Mouse (Mus musculus) large intestine, adult 2 months (tissue): ENCODE results near the gene Gm49396. TPM values are rescaled to one million over a fixed set of nuclear protein-coding genes. Genes with fewer than 3 reads are reported as not detected.
A peak's percentile ranks its signal among the peaks of the same experiment; 100 is the strongest.

Experiments
- DNase-seq: peaks from one replicate; pipeline ENCODE4 v3.0.0-alpha.2; 2012; ENCODE audit warnings: low read depth, low spot score
- WGBS: fragments of 180-500 bp; shearing (Covaris S2); methylation state at CpG from one replicate; pipeline ENCODE4 v1.1.7; 2018; 5-methylcytosine and 5-hydroxymethylcytosine counted together
- polyA plus RNA-seq: library from polyadenylated mRNA; depleted of rRNA; stranded (reverse); fragments of >200 nt; gene quantifications from 2 replicates; pipeline ENCODE4 v1.2.3, GENCODE M21; 2012; rRNA removed

Gene Gm49396
- polyA plus RNA-seq, 1 experiment, result 2.1 TPM

GRCm38 (mm10) chr7:30602583-30602982 is 39.4 kb downstream of the Gm49396 start:
- peak; percentile 72 for DNase-seq
- 3% methylated on average over 3 of the region's 3 CpGs for WGBS

DNA sequence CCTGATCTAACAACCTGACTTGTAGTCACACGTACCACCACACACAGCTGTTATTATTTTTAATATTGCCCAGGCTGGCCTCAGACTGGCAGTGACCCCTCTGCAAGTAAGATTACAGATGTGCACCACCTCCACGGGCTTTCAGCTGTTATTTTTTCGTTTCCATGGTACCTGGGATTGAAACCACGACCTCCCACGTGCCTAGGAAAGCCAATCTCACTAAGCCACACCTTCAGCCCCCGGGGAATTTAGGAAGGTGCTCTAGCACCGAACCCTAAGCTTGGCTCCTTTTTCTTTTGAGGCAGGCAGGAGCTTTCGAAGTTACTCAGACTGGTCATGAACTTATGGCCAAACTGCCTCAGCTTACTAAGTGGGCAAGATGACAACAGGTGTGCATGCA is 41.3 kb downstream of the Gm49396 start:
- WGBS, result 63% methylated on average over 8 of the region's 8 CpGs
- DNase-seq, result no peak

DNA sequence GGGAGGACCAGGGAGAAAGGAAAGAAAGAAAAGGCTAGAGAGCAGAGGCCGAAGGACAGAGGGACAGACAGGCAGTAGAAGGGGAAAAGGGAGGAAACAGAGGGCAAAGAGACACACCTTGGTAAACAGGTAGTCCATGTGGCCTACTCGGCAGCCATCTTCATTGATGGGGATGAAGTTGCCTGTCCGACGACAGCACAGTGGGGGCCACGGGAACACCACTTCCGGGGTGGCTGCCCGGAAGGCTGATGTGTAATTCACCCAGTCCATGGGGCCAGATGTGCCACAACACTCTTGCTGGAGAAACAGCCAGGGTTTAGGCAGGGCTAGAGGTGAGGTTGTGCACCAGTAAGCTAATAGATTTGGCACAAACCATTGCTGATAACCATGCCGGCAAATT is 41.8 kb downstream of the Gm49396 start:
- DNase-seq, result no peak
- WGBS, result 81% methylated on average over 8 of the region's 8 CpGs

GRCm38 (mm10) chr7:30607706-30608309 is 44.7 kb downstream of the Gm49396 start:
- 20% methylated on average over 8 of the region's 8 CpGs for WGBS
- DNase-seq, result no peak

DNA sequence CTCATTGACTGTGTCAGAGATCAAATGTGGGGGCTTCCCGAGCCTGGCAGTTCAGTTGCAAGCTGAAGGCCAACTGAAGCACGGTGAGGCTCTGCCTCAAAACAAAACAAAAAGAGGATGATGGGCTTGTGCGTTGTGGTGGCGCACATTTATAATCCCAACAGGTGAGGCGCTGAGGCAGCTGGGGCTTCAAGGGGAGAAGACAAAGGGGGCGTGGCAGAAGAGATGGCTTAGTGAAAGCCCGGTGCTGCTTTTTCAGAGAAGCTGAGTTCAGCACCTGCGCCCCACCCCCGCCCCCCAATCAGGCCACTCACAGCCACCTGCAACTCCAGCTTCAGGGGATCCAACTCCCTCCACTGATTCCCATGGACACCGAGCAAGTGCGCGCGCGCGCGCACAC is 45.3 kb downstream of the Gm49396 start:
- no peak for DNase-seq

GRCm38 (mm10) chr7:30610043-30610442 is 46.9 kb downstream of the Gm49396 start:
- 38% methylated on average over 7 of the region's 7 CpGs for WGBS
- no peak for DNase-seq

More for the DNA sequence above, 45.3 kb downstream of the Gm49396 start:
- 57% methylated on average over 16 of the region's 16 CpGs for WGBS

- 36% methylated on average over 8 of the region's 8 CpGs for WGBS
- no peak for DNase-seq
Measured at GRCm38 (mm10) chr7:30612654-30613402, 49.7 kb downstream of the Gm49396 start, which contains the start of gene Upk1a. TSS of gene Upk1a (minus strand) at chr7:30612847.

- WGBS, result 13% methylated on average over 14 of the region's 14 CpGs
- no peak for DNase-seq
Measured at GRCm38 (mm10) chr7:30613529-30614112, 50.5 kb downstream of the Gm49396 start.

DNA sequence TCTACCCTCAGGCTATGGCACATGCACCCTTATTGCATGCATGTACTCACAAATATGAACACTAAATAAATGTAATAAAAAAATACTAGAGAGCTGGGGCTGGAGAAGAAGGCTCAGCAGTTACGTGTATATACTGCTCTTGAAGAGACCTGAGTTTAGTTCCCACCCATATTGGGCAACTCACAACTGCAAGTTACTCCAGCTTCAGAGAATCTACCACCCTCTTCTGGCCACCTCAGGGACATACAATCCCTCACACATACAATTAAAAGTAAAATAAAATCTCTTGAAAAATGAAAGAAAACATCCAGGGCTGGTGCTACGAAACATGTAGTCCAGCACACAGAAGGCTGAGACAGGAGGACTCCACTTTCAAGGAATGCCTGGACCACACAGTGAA is 51.3 kb downstream of the Gm49396 start:
- DNase-seq, result no peak
- 51% methylated on average over 2 of the region's 2 CpGs for WGBS

- 50% methylated on average over 5 of the region's 5 CpGs for WGBS
- DNase-seq, result no peak
Measured at GRCm38 (mm10) chr7:30615049-30615760, 52.1 kb downstream of the Gm49396 start.

Other genes starting within 250 kb of the Gm49396 start
- gene Syne4, start 248.5 kb upstream of the Gm49396 start, polyA plus RNA-seq, result 18.4 and 23.2 TPM in 2 replicates
- 0.31 and 0.74 TPM in 2 replicates for gene E130208F15Rik, start 241.6 kb upstream of the Gm49396 start, polyA plus RNA-seq
- 12.1 and 13.9 TPM in 2 replicates for gene Sdhaf1, start 239.4 kb upstream of the Gm49396 start, polyA plus RNA-seq
- gene Lrfn3, start 200.6 kb upstream of the Gm49396 start, polyA plus RNA-seq, result 12.7 and 13.1 TPM in 2 replicates
- gene Tyrobp, start 149.6 kb upstream of the Gm49396 start, polyA plus RNA-seq, result 109 and 121 TPM in 2 replicates
- 18.0 and 22.2 TPM in 2 replicates for gene Hcst, start 143.5 kb upstream of the Gm49396 start, polyA plus RNA-seq
- 8.6 and 9.0 TPM in 2 replicates for gene Nfkbid, start 141.6 kb upstream of the Gm49396 start, polyA plus RNA-seq
- 54.6 and 86.3 TPM in 2 replicates for gene Aplp1, start 117.8 kb upstream of the Gm49396 start, polyA plus RNA-seq
- gene Kirrel2, start 105.7 kb upstream of the Gm49396 start, polyA plus RNA-seq, result 0.06 and 0.08 TPM in 2 replicates
- gene Nphs1, start 105.0 kb upstream of the Gm49396 start, polyA plus RNA-seq, result 0.17 and 0.18 TPM in 2 replicates
- 1.6 and 7.7 TPM in 2 replicates for gene Prodh2, start 69.7 kb upstream of the Gm49396 start, polyA plus RNA-seq
- gene Arhgap33, start 28.3 kb upstream of the Gm49396 start, polyA plus RNA-seq, result 5.1 and 9.4 TPM in 2 replicates
- gene Hspb6, start 11.2 kb upstream of the Gm49396 start, polyA plus RNA-seq, result 84.8 and 94.7 TPM in 2 replicates
- gene Proser3, start 11.0 kb upstream of the Gm49396 start, polyA plus RNA-seq, result 4.3 and 7.3 TPM in 2 replicates
- gene Lin37, start 3.5 kb upstream of the Gm49396 start, polyA plus RNA-seq, result 44.9 and 45.8 TPM in 2 replicates
- 46.2 and 48.2 TPM in 2 replicates for gene U2af1l4, start within 50 bp of the Gm49396 start, polyA plus RNA-seq
- 186 and 239 TPM in 2 replicates for gene Psenen, start 283 bp downstream of the Gm49396 start, polyA plus RNA-seq
- 9.2 and 10.3 TPM in 2 replicates for gene Igflr1, start 2.1 kb downstream of the Gm49396 start, polyA plus RNA-seq
- gene Kmt2b, start 25.4 kb downstream of the Gm49396 start, polyA plus RNA-seq, result 31.5 and 37.2 TPM in 2 replicates
- gene Zbtb32, start 35.6 kb downstream of the Gm49396 start, polyA plus RNA-seq, result 2.1 and 2.2 TPM in 2 replicates
- 6.7 and 8.0 TPM in 2 replicates for gene Upk1a, start 49.5 kb downstream of the Gm49396 start, polyA plus RNA-seq
- gene Cox6b1, start 62.8 kb downstream of the Gm49396 start, polyA plus RNA-seq, result 933 and 1,035 TPM in 2 replicates
- gene Etv2, start 72.5 kb downstream of the Gm49396 start, polyA plus RNA-seq, result not detected in 2 replicates
- 52.1 and 56.3 TPM in 2 replicates for gene Rbm42, start 87.0 kb downstream of the Gm49396 start, polyA plus RNA-seq
- gene Haus5, start 101.7 kb downstream of the Gm49396 start, polyA plus RNA-seq, result 10.0 and 12.7 TPM in 2 replicates
- not detected in 2 replicates for gene Pmis2, start 108.3 kb downstream of the Gm49396 start, polyA plus RNA-seq
- gene 2200002J24Rik, start 135.6 kb downstream of the Gm49396 start, polyA plus RNA-seq, result 0.79 and 1.9 TPM in 2 replicates
- gene Atp4a, start 148.9 kb downstream of the Gm49396 start, polyA plus RNA-seq, result 0.71 and 1.2 TPM in 2 replicates
- gene Tmem147, start 166.2 kb downstream of the Gm49396 start, polyA plus RNA-seq, result 227 and 258 TPM in 2 replicates
- not detected in 2 replicates for gene Gapdhs, start 180.3 kb downstream of the Gm49396 start, polyA plus RNA-seq
- gene Sbsn, start 188.1 kb downstream of the Gm49396 start, polyA plus RNA-seq, result 0.69 and 0.73 TPM in 2 replicates
- gene Dmkn, start 200.4 kb downstream of the Gm49396 start, polyA plus RNA-seq, result 3.4 and 4.9 TPM in 2 replicates
- gene Krtdap, start 224.6 kb downstream of the Gm49396 start, polyA plus RNA-seq, result 0.41 TPM in 1 of 2 replicates, not detected in the other